Mouse (Mus musculus): Measurements from ENCODE around the gene Cep350. TPM values are rescaled to one million over a fixed set of nuclear protein-coding genes. Genes with fewer than 3 reads are reported as not detected.
"Not testable (repeated sequence)": the region's sequence is repeated elsewhere in the genome, so short reads cannot be mapped to it uniquely, and the experiment has no call there.

Cep350 gene
- polyA plus RNA-seq, 1 experiment from 2014 or later: 6.2 TPM

- DNase-seq (ENCODE audit: low spot score): no peak
- Histone ChIP-seq H3K9ac (ENCODE audit: low read length) (no peak overlapping the region), H3K9me3 (ENCODE audit: control insufficient read depth, low read length) (no peaks in the 10 kb centered on the region), H3K27ac (ENCODE audit: low read depth, low read length) (no peak overlapping the region), H3K4me2 (ENCODE audit: low read depth) (no peak overlapping the region), H3K4me3 (ENCODE audit: low read depth, low read length) (no peak overlapping the region), H3K36me3 (ENCODE audit: control insufficient read depth, insufficient read depth, low read length) (peaks cover 14% of the 10 kb centered on the region), H3K27me3 (ENCODE audit: control insufficient read depth, insufficient read depth, low read length) (no peaks in the 10 kb centered on the region), H3K4me1 (ENCODE audit: control insufficient read depth, insufficient read depth, low read length) (no peaks in the 10 kb centered on the region)
- no peak for ATAC-seq (ENCODE audit: insufficient read depth, low FRiP score, low TSS enrichment)
- 92% methylated on average over 2 of the region's 2 CpGs for WGBS
Observed at GRCm38 (mm10) chr1:155937416-155937815, 35.6 kb downstream of the Cep350 start.

- H3K27me3 ChIP-seq (ENCODE audit: control insufficient read depth, insufficient read depth, low read length): no peaks in the 10 kb centered on the region
- H3K36me3 ChIP-seq (ENCODE audit: control insufficient read depth, insufficient read depth, low read length): peaks cover 14% of the 10 kb centered on the region
- H3K9me3 ChIP-seq (ENCODE audit: control insufficient read depth, low read length): no peaks in the 10 kb centered on the region
- DNase-seq (ENCODE audit: low spot score): no peak
- no peak overlapping the region for H3K4me2 ChIP-seq (ENCODE audit: low read depth)
- WGBS: 96% methylated on average over 2 of the region's 2 CpGs
- H3K4me3 ChIP-seq (ENCODE audit: low read depth, low read length): no peak overlapping the region
- H3K9ac ChIP-seq (ENCODE audit: low read length): no peak overlapping the region
- ATAC-seq (ENCODE audit: insufficient read depth, low FRiP score, low TSS enrichment): no peak
- no peak overlapping the region for H3K27ac ChIP-seq (ENCODE audit: low read depth, low read length)
- no peaks in the 10 kb centered on the region for H3K4me1 ChIP-seq (ENCODE audit: control insufficient read depth, insufficient read depth, low read length)
Observed at GRCm38 (mm10) chr1:155934702-155935101, 38.4 kb downstream of the Cep350 start.

GRCm38 (mm10) chr1:155903561-155903960 is 69.5 kb downstream of the Cep350 start:
- DNase-seq (ENCODE audit: low spot score): no peak
- no peaks in the 10 kb centered on the region for H3K27me3 ChIP-seq (ENCODE audit: control insufficient read depth, insufficient read depth, low read length)
- H3K27ac ChIP-seq (ENCODE audit: low read depth, low read length): no peak overlapping the region
- H3K36me3 ChIP-seq (ENCODE audit: control insufficient read depth, insufficient read depth, low read length): peaks cover 6% of the 10 kb centered on the region; the same call in 1 of the 2 replicates
- H3K4me3 ChIP-seq (ENCODE audit: low read depth, low read length): no peak overlapping the region
- H3K4me1 ChIP-seq (ENCODE audit: control insufficient read depth, insufficient read depth, low read length): no peaks in the 10 kb centered on the region
- 95% methylated on average over 3 of the region's 3 CpGs for WGBS
- H3K4me2 ChIP-seq (ENCODE audit: low read depth): no peak overlapping the region
- H3K9me3 ChIP-seq (ENCODE audit: control insufficient read depth, low read length): no peaks in the 10 kb centered on the region
- H3K9ac ChIP-seq (ENCODE audit: low read length): no peak overlapping the region
- ATAC-seq (ENCODE audit: insufficient read depth, low FRiP score, low TSS enrichment): no peak

GRCm38 (mm10) chr1:155901348-155901747 is 71.7 kb downstream of the Cep350 start:
- H3K9ac ChIP-seq (ENCODE audit: low read length): no peak overlapping the region
- no peaks in the 10 kb centered on the region for H3K27me3 ChIP-seq (ENCODE audit: control insufficient read depth, insufficient read depth, low read length)
- no peak overlapping the region for H3K4me2 ChIP-seq (ENCODE audit: low read depth)
- H3K4me3 ChIP-seq (ENCODE audit: low read depth, low read length): no peak overlapping the region
- H3K36me3 ChIP-seq (ENCODE audit: control insufficient read depth, insufficient read depth, low read length): peaks cover 4% of the 10 kb centered on the region; the same call in 1 of the 2 replicates
- DNase-seq (ENCODE audit: low spot score) (no peak), ATAC-seq (ENCODE audit: insufficient read depth, low FRiP score, low TSS enrichment) (no peak)
- WGBS: 95% methylated on average over 8 of the region's 8 CpGs
- no peaks in the 10 kb centered on the region for H3K9me3 ChIP-seq (ENCODE audit: control insufficient read depth, low read length)
- H3K27ac ChIP-seq (ENCODE audit: low read depth, low read length): no peak overlapping the region
- H3K4me1 ChIP-seq (ENCODE audit: control insufficient read depth, insufficient read depth, low read length): no peaks in the 10 kb centered on the region

GRCm38 (mm10) chr1:155894382-155894781 is 78.7 kb downstream of the Cep350 start:
- H3K4me3 ChIP-seq (ENCODE audit: low read depth, low read length): no peak overlapping the region
- H3K27me3 ChIP-seq (ENCODE audit: control insufficient read depth, insufficient read depth, low read length): no peaks in the 10 kb centered on the region
- no peak overlapping the region for H3K9ac ChIP-seq (ENCODE audit: low read length)
- no peaks in the 10 kb centered on the region for H3K9me3 ChIP-seq (ENCODE audit: control insufficient read depth, low read length)
- DNase-seq (ENCODE audit: low spot score) (no peak), ATAC-seq (ENCODE audit: insufficient read depth, low FRiP score, low TSS enrichment) (no peak)
- H3K36me3 ChIP-seq (ENCODE audit: control insufficient read depth, insufficient read depth, low read length): peaks cover 5% of the 10 kb centered on the region
- H3K4me2 ChIP-seq (ENCODE audit: low read depth): no peak overlapping the region
- WGBS: 95% methylated on average over 10 of the region's 10 CpGs
- no peak overlapping the region for H3K27ac ChIP-seq (ENCODE audit: low read depth, low read length)
- no peaks in the 10 kb centered on the region for H3K4me1 ChIP-seq (ENCODE audit: control insufficient read depth, insufficient read depth, low read length)

GRCm38 (mm10) chr1:155886846-155887245 is 86.2 kb downstream of the Cep350 start:
- ATAC-seq (ENCODE audit: insufficient read depth, low FRiP score, low TSS enrichment) (no peak), DNase-seq (ENCODE audit: low spot score) (no peak)
- WGBS: 84% methylated on average over 2 of the region's 2 CpGs
- H3K27me3 ChIP-seq (ENCODE audit: control insufficient read depth, insufficient read depth, low read length): no peaks in the 10 kb centered on the region
- H3K9ac ChIP-seq (ENCODE audit: low read length): no peak overlapping the region
- H3K36me3 ChIP-seq (ENCODE audit: control insufficient read depth, insufficient read depth, low read length): peaks cover 6% of the 10 kb centered on the region
- H3K4me2 ChIP-seq (ENCODE audit: low read depth): no peak overlapping the region
- no peaks in the 10 kb centered on the region for H3K9me3 ChIP-seq (ENCODE audit: control insufficient read depth, low read length)
- H3K27ac ChIP-seq (ENCODE audit: low read depth, low read length): no peak overlapping the region
- H3K4me3 ChIP-seq (ENCODE audit: low read depth, low read length): no peak overlapping the region
- H3K4me1 ChIP-seq (ENCODE audit: control insufficient read depth, insufficient read depth, low read length): no peaks in the 10 kb centered on the region

GRCm38 (mm10) chr1:155882646-155883231 is 90.3 kb downstream of the Cep350 start:
- H3K27me3 ChIP-seq (ENCODE audit: control insufficient read depth, insufficient read depth, low read length); H3K4me3 ChIP-seq (ENCODE audit: low read depth, low read length); H3K36me3 ChIP-seq (ENCODE audit: control insufficient read depth, insufficient read depth, low read length); H3K9ac ChIP-seq (ENCODE audit: low read length); H3K9me3 ChIP-seq (ENCODE audit: control insufficient read depth, low read length); H3K27ac ChIP-seq (ENCODE audit: low read depth, low read length); DNase-seq (ENCODE audit: low spot score); H3K4me2 ChIP-seq (ENCODE audit: low read depth); H3K4me1 ChIP-seq (ENCODE audit: control insufficient read depth, insufficient read depth, low read length); ATAC-seq (ENCODE audit: insufficient read depth, low FRiP score, low TSS enrichment): not testable (repeated sequence)
- whole genome bisulfite sequencing: 88% methylated on average over 3 of the region's 3 CpGs

GRCm38 (mm10) chr1:155879596-155879995 is 93.5 kb downstream of the Cep350 start:
- DNase-seq (ENCODE audit: low spot score): no peak
- WGBS: 86% methylated on average over 3 of the region's 3 CpGs
- H3K36me3 ChIP-seq (ENCODE audit: control insufficient read depth, insufficient read depth, low read length): peaks cover 9% of the 10 kb centered on the region

GRCm38 (mm10) chr1:155862967-155863366 is 110.1 kb downstream of the Cep350 start:
- 67% methylated on average over 4 of the region's 4 CpGs for WGBS
- Histone ChIP-seq H3K9me3 (ENCODE audit: control insufficient read depth, low read length) (no peaks in the 10 kb centered on the region), H3K36me3 (ENCODE audit: control insufficient read depth, insufficient read depth, low read length) (peaks cover 7% of the 10 kb centered on the region), H3K4me2 (ENCODE audit: low read depth) (no peak overlapping the region), H3K4me3 (ENCODE audit: low read depth, low read length) (no peak overlapping the region), H3K4me1 (ENCODE audit: control insufficient read depth, insufficient read depth, low read length) (no peaks in the 10 kb centered on the region), H3K27me3 (ENCODE audit: control insufficient read depth, insufficient read depth, low read length) (no peaks in the 10 kb centered on the region), H3K9ac (ENCODE audit: low read length) (no peak overlapping the region), H3K27ac (ENCODE audit: low read depth, low read length) (no peak overlapping the region)
- no peak for ATAC-seq (ENCODE audit: insufficient read depth, low FRiP score, low TSS enrichment)
- DNase-seq (ENCODE audit: low spot score): no peak

More at GRCm38 (mm10) chr1:155879596-155879995, 93.5 kb downstream of the Cep350 start:
- H3K27ac ChIP-seq (ENCODE audit: low read depth, low read length): no peak overlapping the region
- H3K27me3 ChIP-seq (ENCODE audit: control insufficient read depth, insufficient read depth, low read length): no peaks in the 10 kb centered on the region
- H3K9ac ChIP-seq (ENCODE audit: low read length): no peak overlapping the region
- H3K9me3 ChIP-seq (ENCODE audit: control insufficient read depth, low read length): no peaks in the 10 kb centered on the region
- no peaks in the 10 kb centered on the region for H3K4me1 ChIP-seq (ENCODE audit: control insufficient read depth, insufficient read depth, low read length)
- no peak overlapping the region for H3K4me2 ChIP-seq (ENCODE audit: low read depth)
- no peak overlapping the region for H3K4me3 ChIP-seq (ENCODE audit: low read depth, low read length)
- no peak for ATAC-seq (ENCODE audit: insufficient read depth, low FRiP score, low TSS enrichment)
